Mouse (Mus musculus) thymus, adult 18-20 months (tissue): ENCODE results near the gene Klf2.
A peak's percentile ranks its signal among the peaks of the same experiment; 100 is the strongest.

Experiments used
- DNase-seq, 2 experiments: peaks; one replicate each; pipeline ENCODE4 v3.0.0; 2022; ENCODE audit warnings: mixed read lengths in 2 of 2

Klf2 gene

GRCm38 (mm10) chr8:72336273-72336672, 17.4 kb downstream of the Klf2 start:
- no peak for DNase-seq

DNA sequence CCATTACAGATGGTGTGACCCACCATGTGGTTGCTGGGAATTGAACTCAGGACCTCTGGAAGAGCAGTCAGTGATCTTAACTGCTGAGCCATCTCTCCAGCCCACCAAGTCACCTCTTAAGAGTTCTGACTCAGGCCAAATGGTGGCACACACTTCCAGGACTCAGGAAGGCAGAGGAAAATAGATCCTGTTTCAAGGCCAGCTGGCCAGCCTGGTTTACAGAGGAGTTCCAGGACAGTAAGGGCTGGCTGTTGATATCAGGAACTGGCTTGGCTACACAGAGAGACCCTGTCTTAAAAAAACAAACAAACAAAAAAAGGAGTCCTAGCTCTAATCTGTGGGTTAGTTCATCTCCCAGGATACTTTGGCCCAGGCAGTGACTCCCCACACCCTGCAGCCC, 18.2 kb downstream of the Klf2 start:
- DNase-seq: no peak

- DNase-seq: no peak
Measured at GRCm38 (mm10) chr8:72342556-72343300, 23.9 kb downstream of the Klf2 start.

DNA sequence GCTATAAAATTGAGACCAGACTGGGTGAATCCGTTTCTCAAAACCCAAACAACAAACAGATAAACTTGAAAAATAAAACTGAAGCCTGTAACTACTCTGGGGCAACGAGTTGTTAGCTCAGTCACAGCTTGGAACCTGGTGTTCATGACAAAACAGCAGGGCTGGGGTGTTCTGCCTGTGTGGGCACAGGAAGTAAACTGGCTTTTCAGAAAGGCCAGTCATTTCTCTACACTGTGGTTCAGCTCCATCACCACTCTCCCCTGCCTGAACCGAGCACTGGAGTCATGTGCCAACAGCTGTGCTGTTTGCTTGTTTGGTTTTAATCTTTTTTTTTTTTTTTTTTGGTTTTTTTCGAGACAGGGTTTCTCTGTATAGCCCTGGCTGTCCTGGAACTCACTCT, 24.9 kb downstream of the Klf2 start:
- DNase-seq: no peak

GRCm38 (mm10) chr8:72347553-72347952, 28.7 kb downstream of the Klf2 start:
- DNase-seq: no peak

DNA sequence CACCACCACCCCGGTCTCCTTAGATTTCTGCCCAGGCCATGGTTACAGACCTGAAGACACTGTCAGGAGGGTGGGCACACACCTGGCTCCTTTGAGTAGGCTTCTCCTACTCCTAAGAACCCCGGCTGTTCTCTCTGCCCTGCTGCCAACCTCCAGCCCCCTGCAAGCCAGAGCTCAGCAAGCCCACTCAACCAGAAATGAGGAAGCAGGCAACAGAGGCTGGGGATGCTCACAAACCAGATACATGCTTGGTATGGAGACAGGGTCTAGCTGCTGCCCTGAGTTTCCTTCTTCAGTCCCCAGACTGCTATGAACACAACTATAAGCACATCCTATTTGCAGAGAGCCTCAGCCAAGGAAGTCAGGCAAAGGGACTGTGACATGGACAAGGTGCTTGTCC, 29.3 kb downstream of the Klf2 start:
- no peak for DNase-seq

- no peak for DNase-seq
Measured at GRCm38 (mm10) chr8:72348956-72349355, 30.1 kb downstream of the Klf2 start.

- DNase-seq: no peak
Measured at GRCm38 (mm10) chr8:72349838-72350237, 31.0 kb downstream of the Klf2 start.

DNA sequence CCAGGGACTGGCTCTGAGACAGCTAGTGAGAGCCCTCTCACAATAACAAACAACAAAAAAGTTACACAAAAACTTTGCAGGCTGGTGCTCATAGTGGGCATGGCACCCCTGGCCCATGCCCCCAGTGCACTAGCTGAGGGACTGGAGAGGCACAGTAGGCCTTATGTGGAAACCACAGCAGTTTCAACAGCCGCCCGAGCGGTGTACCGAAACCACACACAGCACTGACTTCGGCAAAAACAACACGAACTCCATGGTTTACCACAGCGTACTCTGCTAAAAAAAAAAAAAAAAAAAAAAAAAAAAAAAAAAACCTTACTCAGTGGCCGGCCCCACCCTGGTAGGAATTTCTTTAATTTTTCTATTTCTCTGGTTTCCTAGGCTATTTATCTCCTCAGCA, 31.9 kb downstream of the Klf2 start:
- DNase-seq: peak; percentile 51 to 74

DNA sequence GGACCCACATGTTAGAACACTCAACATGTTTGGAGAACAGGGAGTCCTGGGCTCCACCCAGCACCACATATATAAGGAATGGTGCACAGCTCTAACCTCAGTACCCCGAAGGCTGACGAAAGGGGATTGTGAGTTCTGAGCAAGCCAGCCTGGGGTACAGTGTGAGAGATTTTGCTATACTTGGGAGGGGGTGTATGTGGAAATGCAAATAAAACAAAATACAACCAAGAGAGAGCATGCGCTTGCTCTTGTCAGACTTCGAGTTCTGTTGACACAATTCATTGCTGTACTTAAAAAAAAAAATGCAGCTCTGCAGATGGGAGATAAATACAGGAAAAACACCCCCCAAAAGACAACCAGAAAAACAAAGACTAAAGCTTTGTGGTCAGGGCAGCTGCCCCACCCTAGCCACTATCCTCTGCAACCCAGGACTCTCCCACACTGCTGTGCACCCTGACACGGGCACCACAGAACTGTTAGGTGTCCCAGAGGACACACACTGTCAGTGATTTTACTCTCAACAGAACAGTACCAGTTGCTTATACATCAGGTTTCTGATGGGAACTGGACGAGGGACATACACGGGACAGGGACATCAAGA, 32.7 kb downstream of the Klf2 start:
- no peak for DNase-seq

- no peak for DNase-seq
Measured at GRCm38 (mm10) chr8:72352951-72353699, 34.3 kb downstream of the Klf2 start.

GRCm38 (mm10) chr8:72353700-72354045, 34.8 kb downstream of the Klf2 start:
- no peak for DNase-seq

DNA sequence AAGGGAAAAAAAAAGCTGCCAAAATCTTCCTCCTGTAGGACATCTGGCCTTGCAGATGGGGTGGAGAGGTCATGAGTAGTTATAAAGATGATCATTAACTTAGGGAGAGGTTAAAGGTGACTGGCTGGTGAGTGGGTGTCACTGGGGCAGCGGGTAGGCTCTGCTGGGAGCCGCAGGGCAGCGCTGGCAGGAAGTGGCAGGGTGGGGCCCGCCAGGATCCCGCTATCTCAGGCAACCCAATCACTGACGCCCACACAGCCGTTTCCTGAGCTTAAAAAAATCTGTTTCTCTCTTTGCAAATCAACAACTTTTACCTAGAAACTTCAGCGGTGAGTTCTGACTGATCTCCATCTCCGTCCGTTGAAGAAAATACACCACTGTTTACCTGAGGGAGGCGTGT, 35.4 kb downstream of the Klf2 start:
- peak; percentile 45 to 72 for DNase-seq

- DNase-seq: no peak
Measured at GRCm38 (mm10) chr8:72356593-72356992, 37.8 kb downstream of the Klf2 start.

GRCm38 (mm10) chr8:72360162-72360561, 41.3 kb downstream of the Klf2 start:
- no peak for DNase-seq

- no peak for DNase-seq
Measured at GRCm38 (mm10) chr8:72362754-72363153, 43.9 kb downstream of the Klf2 start.

DNA sequence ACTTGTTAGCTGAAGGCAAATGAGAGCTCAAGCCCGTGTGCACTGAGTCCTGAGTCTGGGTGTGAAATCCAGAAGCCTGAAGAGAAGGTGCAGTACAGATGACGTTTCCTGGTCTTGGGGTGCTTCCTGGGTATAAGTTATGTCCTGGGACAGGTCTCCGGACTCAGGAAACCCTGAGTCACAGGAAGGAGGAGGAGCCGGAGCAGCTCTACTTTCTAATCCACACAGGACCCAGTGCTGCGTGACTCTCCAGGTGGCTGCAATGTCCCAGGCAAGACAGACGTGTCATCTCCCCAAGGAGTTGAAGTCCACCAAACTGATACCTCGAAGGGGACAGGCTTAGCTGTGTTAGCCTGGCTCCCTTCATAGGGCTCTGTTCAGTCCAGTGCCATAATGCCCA, 44.6 kb downstream of the Klf2 start:
- DNase-seq: no peak

GRCm38 (mm10) chr8:72365016-72365415, 46.2 kb downstream of the Klf2 start:
- DNase-seq: no peak

- DNase-seq: peak; percentile 69 to 73
Measured at GRCm38 (mm10) chr8:72365826-72366225, 47.0 kb downstream of the Klf2 start.

DNA sequence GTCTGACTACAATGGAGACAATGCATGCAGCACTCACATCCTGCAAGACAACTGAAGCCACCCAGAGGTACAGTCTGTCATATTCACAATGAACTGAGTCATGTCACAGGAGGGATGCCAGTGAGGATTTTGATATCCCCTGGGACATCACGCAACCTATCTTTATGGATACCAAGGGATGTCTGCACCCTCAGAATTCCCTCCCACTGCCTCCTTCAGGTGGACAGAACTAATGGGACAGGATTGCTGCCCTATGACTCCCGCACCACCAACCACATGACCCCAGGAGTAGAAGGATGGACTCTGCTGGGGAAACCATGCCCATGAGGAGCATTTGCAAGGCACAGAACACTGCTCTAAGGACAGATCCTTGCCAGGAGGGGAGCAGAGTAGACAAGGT, 47.6 kb downstream of the Klf2 start:
- no peak for DNase-seq
